8 mouse cellular contexts compared by ENCODE assay signal in the genomic region with DNA sequence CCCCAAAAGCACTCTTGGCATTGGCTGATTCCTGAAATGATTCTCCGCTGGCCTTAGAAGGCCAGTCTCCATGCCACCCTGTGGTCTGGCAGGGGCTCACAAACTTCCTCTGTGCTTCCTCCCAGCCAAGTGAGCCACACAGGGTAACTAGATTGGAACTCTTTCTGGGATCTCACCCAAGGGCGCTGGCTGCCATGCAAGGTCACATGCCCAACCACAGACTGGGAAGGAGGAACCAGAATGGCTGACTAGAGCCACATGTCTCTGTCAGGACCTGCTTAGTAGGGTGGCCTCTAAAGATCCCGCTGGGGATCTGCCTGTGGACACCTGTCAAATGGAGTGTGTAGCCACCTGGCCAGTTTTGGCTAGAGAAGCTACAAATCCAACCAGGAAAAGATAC.
DNase-seq lines count a peak whose midpoint lies in the region; ATAC-seq lines count a peak whose summit lies in the region.

No protein-coding gene starts in this region.

- H3K36me3 ChIP-seq in kidney, embryonic 16.5 days (ENCODE audit: insufficient read depth, low read length): no peaks in the 10 kb centered on the region
- no peaks in the 10 kb centered on the region for H3K36me3 ChIP-seq in midbrain, embryonic 10.5 days

- no peaks in the 10 kb centered on the region for H3K27me3 ChIP-seq in kidney, embryonic 16.5 days (ENCODE audit: insufficient read depth, low read length)
- H3K27me3 ChIP-seq in midbrain, embryonic 10.5 days (ENCODE audit: low read depth, poor library complexity, severe bottlenecking): no peaks in the 10 kb centered on the region

- no peak overlapping the region for H3K4me2 ChIP-seq in kidney, embryonic 16.5 days (replicated peaks; ENCODE audit: low read depth, low read length)

- ATAC-seq in kidney, embryonic 16.5 days (ENCODE audit: low FRiP score, low TSS enrichment): no peak

- intact Hi-C loops in gastrocnemius, postnatal 36 days (cut with DNase I): no loop called here
- intact Hi-C loops in left cerebral cortex, postnatal 4 days (cut with DNase I): no loop called here

- 90% methylated on average over 3 of the region's 3 CpGs for WGBS in kidney, embryonic 16.5 days
- WGBS in midbrain, embryonic 10.5 days: 91% methylated on average over 3 of the region's 3 CpGs

- H3K4me3 ChIP-seq in kidney, embryonic 16.5 days (ENCODE audit: low read length): no peak overlapping the region
- no peak overlapping the region for H3K4me3 ChIP-seq in midbrain, embryonic 10.5 days

- H3K9me3 ChIP-seq in kidney, embryonic 16.5 days (ENCODE audit: low read length): no peaks in the 10 kb centered on the region
- H3K9me3 ChIP-seq in midbrain, embryonic 10.5 days (replicated peaks): no peaks in the 10 kb centered on the region

- H3K27ac ChIP-seq in kidney, embryonic 16.5 days (ENCODE audit: low read length): no peak overlapping the region
- no peak overlapping the region for H3K27ac ChIP-seq in midbrain, embryonic 10.5 days (replicated peaks)

- H3K4me1 ChIP-seq in kidney, embryonic 16.5 days (ENCODE audit: insufficient read depth, low read length): no peaks in the 10 kb centered on the region
- H3K4me1 ChIP-seq in midbrain, embryonic 10.5 days: no peaks in the 10 kb centered on the region

- peak; percentile 6 for DNase-seq in kidney, adult 18-20 months
- peak; percentile 98 for DNase-seq in brain, adult 2 months (ENCODE audit: low read depth, low spot score)
- DNase-seq in gastrocnemius, postnatal 36 days: peak; percentile 59 to 60
- DNase-seq in left cerebral cortex, postnatal 4 days: peak; percentile 77
- no peak for DNase-seq in thymus, postnatal 36 days
- no peak for DNase-seq in midbrain, embryonic 10.5 days (ENCODE audit: low spot score)
- DNase-seq in yolk sac, embryonic 10.5 days (ENCODE audit: low spot score): no peak

- no peak overlapping the region for H3K9ac ChIP-seq in kidney, embryonic 16.5 days (replicated peaks; ENCODE audit: low read length)

Comparison
In these comparisons a context has a peak if more than half of its experiments do, and no peak if none do; other contexts are left out.
1. DNase-seq: peak in kidney, adult 18-20 months (single experiment), brain, adult 2 months (single experiment), gastrocnemius, postnatal 36 days (2 of 2) and left cerebral cortex, postnatal 4 days (single experiment); none in thymus, postnatal 36 days (0 of 2), midbrain, embryonic 10.5 days (single experiment) and yolk sac, embryonic 10.5 days (single experiment).